Mouse (Mus musculus) MEL (cell line): ENCODE measurements around the gene St6gal1. TPM values are rescaled to one million over a fixed set of nuclear protein-coding genes. Genes with fewer than 3 reads are reported as not detected.

Source experiments
- DNase-seq: peaks from one replicate; pipeline ENCODE4 v3.0.0; 2011; ENCODE audit warnings: low read depth, low spot score
- H3K27ac ChIP-seq: 2 replicates; pipeline ENCODE4 v1.5.1; 2012; ENCODE audit warnings: low read depth, mild to moderate bottlenecking, control low read depth, low read length, moderate library complexity; ENCODE audit not compliant: control insufficient read depth
- H3K27me3 ChIP-seq, 2 experiments: fragments of 150-350 bp in 1 of 2; sonication (generic) in 1 of 2; 2 replicates each; pipeline ENCODE4 v1.6.1; 2012; ENCODE audit warnings: low read length in 2 of 2, mild to moderate bottlenecking in 2 of 2, improper control_type of control experiment in 1 of 2, moderate library complexity in 1 of 2; ENCODE audit not compliant: insufficient read depth in 2 of 2, control insufficient read depth in 1 of 2
- H3K36me3 ChIP-seq, 2 experiments: 2 replicates each; pipeline ENCODE4 v1.6.1; 2012 to 2014; ENCODE audit warnings: low read length in 2 of 2, improper control_type of control experiment in 1 of 2, inconsistent platforms in 1 of 2, mild to moderate bottlenecking in 1 of 2; ENCODE audit not compliant: insufficient read depth in 2 of 2, control insufficient read depth in 1 of 2
- H3K4me1 ChIP-seq, 2 experiments: fragments of 150-350 bp in 1 of 2; sonication (generic) in 1 of 2; 2 replicates each; pipeline ENCODE4 v1.6.1; 2012; ENCODE audit warnings: low read length in 2 of 2, improper control_type of control experiment in 1 of 2, mild to moderate bottlenecking in 1 of 2; ENCODE audit not compliant: insufficient read depth in 2 of 2, control insufficient read depth in 1 of 2
- H3K4me3 ChIP-seq, 2 experiments: fragments of 150-350 bp in 1 of 2; sonication (generic) in 1 of 2; 2 replicates each; pipeline ENCODE4 v1.5.1; 2012; ENCODE audit warnings: low read depth in 2 of 2, low read length in 2 of 2, mild to moderate bottlenecking in 2 of 2, moderate library complexity in 2 of 2, control low read depth in 1 of 2, improper control_type of control experiment in 1 of 2; ENCODE audit not compliant: control insufficient read depth in 1 of 2, insufficient read depth in 1 of 2
- H3K79me2 ChIP-seq: 2 replicates; pipeline ENCODE4 v1.6.1; 2012; ENCODE audit warnings: mild to moderate bottlenecking, low read length, moderate library complexity; ENCODE audit not compliant: control insufficient read depth, poor library complexity, insufficient read depth
- H3K9ac ChIP-seq: 2 replicates; pipeline ENCODE4 v1.6.1; 2012; ENCODE audit warnings: low read depth, mild to moderate bottlenecking, control low read depth, low read length, moderate library complexity; ENCODE audit not compliant: control insufficient read depth, poor library complexity, severe bottlenecking
- H3K9me3 ChIP-seq: fragments of 150-350 bp; sonication (generic); replicated peaks from 2 replicates; pipeline ENCODE4 v1.6.1; 2012; ENCODE audit warnings: mild to moderate bottlenecking, low read length, improper control_type of control experiment, moderate library complexity; ENCODE audit not compliant: insufficient read depth
- BHLHE40 ChIP-seq: IDR thresholded peaks from 2 replicates; pipeline ENCODE4 v1.6.1; 2012; ENCODE audit warnings: low read depth, mild to moderate bottlenecking, inconsistent platforms, low read length, improper control_type of control experiment, borderline replicate concordance
- E2F4 ChIP-seq: IDR thresholded peaks from 2 replicates; pipeline ENCODE4 v1.6.1; 2011; ENCODE audit warnings: low read depth, low read length, improper control_type of control experiment, borderline replicate concordance
- ELF1 ChIP-seq: IDR thresholded peaks from 2 replicates; pipeline ENCODE4 v1.6.1; 2014; ENCODE audit warnings: low read depth, mild to moderate bottlenecking, inconsistent platforms, low read length, improper control_type of control experiment, moderate library complexity
- ETS1 ChIP-seq: IDR thresholded peaks from 2 replicates; pipeline ENCODE4 v1.6.1; 2012; ENCODE audit warnings: low read depth, mild to moderate bottlenecking, inconsistent platforms, low read length, improper control_type of control experiment, moderate library complexity
- GATA1 ChIP-seq: IDR thresholded peaks from 2 replicates; pipeline ENCODE4 v1.6.1; 2011; ENCODE audit warnings: low read depth, low read length, improper control_type of control experiment
- JUND ChIP-seq: IDR thresholded peaks from 2 replicates; pipeline ENCODE4 v1.6.1; 2011; ENCODE audit warnings: low read depth, mild to moderate bottlenecking, improper control_type of control experiment, low read length
- KAT2A ChIP-seq: conservative IDR thresholded peaks from 2 replicates; pipeline ENCODE4 v1.6.1; 2012; ENCODE audit warnings: low read depth, low read length, improper control_type of control experiment, inconsistent platforms
- MAFK ChIP-seq: IDR thresholded peaks from 2 replicates; pipeline ENCODE4 v1.6.1; 2011; ENCODE audit warnings: low read depth, mild to moderate bottlenecking, low read length, improper control_type of control experiment, borderline replicate concordance
- MAX ChIP-seq: IDR thresholded peaks from 2 replicates; pipeline ENCODE4 v1.6.1; 2011; ENCODE audit warnings: low read length, improper control_type of control experiment
- MAZ ChIP-seq: IDR thresholded peaks from 2 replicates; pipeline ENCODE4 v1.6.1; 2012; ENCODE audit warnings: low read depth, mild to moderate bottlenecking, inconsistent platforms, low read length, improper control_type of control experiment
- MEF2A ChIP-seq: IDR thresholded peaks from 2 replicates; pipeline ENCODE4 v1.6.1; 2014; ENCODE audit warnings: low read depth, mild to moderate bottlenecking, inconsistent platforms, low read length, improper control_type of control experiment; ENCODE audit not compliant: poor library complexity, insufficient replicate concordance, severe bottlenecking; ENCODE audit errors: extremely low read depth
- MXI1 ChIP-seq: IDR thresholded peaks from 2 replicates; pipeline ENCODE4 v1.6.1; 2011; ENCODE audit warnings: mild to moderate bottlenecking, low read depth, low read length, improper control_type of control experiment
- MYC ChIP-seq: IDR thresholded peaks from 2 replicates; pipeline ENCODE4 v1.6.1; 2011; ENCODE audit warnings: low read depth, mild to moderate bottlenecking, low read length, improper control_type of control experiment, moderate library complexity
- NRF1 ChIP-seq: IDR thresholded peaks from 2 replicates; pipeline ENCODE4 v1.6.1; 2014; ENCODE audit warnings: low read depth, mild to moderate bottlenecking, inconsistent platforms, low read length, improper control_type of control experiment, moderate library complexity; ENCODE audit not compliant: poor library complexity, insufficient read depth, severe bottlenecking
- RAD21 ChIP-seq: IDR thresholded peaks from 2 replicates; pipeline ENCODE4 v1.6.1; 2011; ENCODE audit warnings: mild to moderate bottlenecking, low read depth, low read length, improper control_type of control experiment
- SIN3A ChIP-seq: IDR thresholded peaks from 2 replicates; pipeline ENCODE4 v1.6.1; 2012; ENCODE audit warnings: low read length, improper control_type of control experiment, inconsistent platforms
- TAL1 ChIP-seq: IDR thresholded peaks from 2 replicates; pipeline ENCODE4 v1.6.1; 2012; ENCODE audit warnings: mild to moderate bottlenecking, inconsistent platforms, low read length, moderate library complexity, mixed read lengths
- TBP ChIP-seq: IDR thresholded peaks from 2 replicates; pipeline ENCODE4 v1.8.0; 2011; ENCODE audit warnings: low read depth, low read length, improper control_type of control experiment
- USF2 ChIP-seq, 2 experiments: IDR thresholded peaks; 2 replicates each; pipeline ENCODE4 v1.6.1; 2011 to 2012; ENCODE audit warnings: improper control_type of control experiment in 2 of 2, low read length in 2 of 2, borderline replicate concordance in 1 of 2, inconsistent platforms in 1 of 2, low read depth in 1 of 2, mild to moderate bottlenecking in 1 of 2; ENCODE audit not compliant: insufficient read depth in 1 of 2
- ZC3H11A ChIP-seq: IDR thresholded peaks from 2 replicates; pipeline ENCODE4 v1.6.1; 2012; ENCODE audit warnings: low read depth, mild to moderate bottlenecking, inconsistent platforms, low read length, improper control_type of control experiment
- ZKSCAN1 ChIP-seq: IDR thresholded peaks from 2 replicates; pipeline ENCODE4 v1.6.1; 2012; ENCODE audit warnings: low read depth, mild to moderate bottlenecking, inconsistent platforms, low read length, improper control_type of control experiment, moderate library complexity
- ZMIZ1 ChIP-seq: IDR thresholded peaks from 2 replicates; pipeline ENCODE4 v1.6.1; 2012; ENCODE audit warnings: low read depth, mild to moderate bottlenecking, inconsistent platforms, low read length, improper control_type of control experiment, moderate library complexity
- ZNF384 ChIP-seq: IDR thresholded peaks from 2 replicates; pipeline ENCODE4 v1.6.1; 2012; ENCODE audit warnings: low read depth, mild to moderate bottlenecking, inconsistent platforms, low read length, improper control_type of control experiment
- polyA plus RNA-seq, 2 experiments: library from polyadenylated mRNA; stranded (reverse) in 1 of 2; unstranded in 1 of 2; fragments of >175 nt in 1 of 2; fragments of >200 nt in 1 of 2; gene quantifications; 2 replicates each; pipeline versions ENCODE4 v1.2.1 to v1.2.4; 2012; ENCODE audit warnings: low replicate concordance in 2 of 2, low read depth in 1 of 2; ENCODE audit not compliant: insufficient read length in 2 of 2, insufficient read depth in 1 of 2, missing spikeins in 1 of 2
- total RNA-seq: library from RNA; depleted of rRNA; stranded (reverse); fragments of 300-350 nt; gene quantifications from 2 replicates; pipeline ENCODE4 v1.2.3, GENCODE M21; 2012

Gene St6gal1
- total and polyA plus RNA-seq, 3 experiments: not detected

GRCm38 (mm10) chr16:23374068-23374467 is 149.5 kb downstream of the St6gal1 start:
- Histone ChIP-seq H3K4me3 (no peak overlapping the region), H3K27ac (no peak overlapping the region), H3K27me3 (no peaks in the 10 kb centered on the region), H3K9me3 (no peaks in the 10 kb centered on the region), H3K4me1 (no peaks in the 10 kb centered on the region)
- DNase-seq: no peak
- TF ChIP-seq TBP (no peak), TAL1 (no peak), GATA1 (no peak), MAFK (no peak), RAD21 (no peak), MAZ (no peak), E2F4 (no peak), ZC3H11A (no peak), MXI1 (no peak), USF2 (IDR thresholded peaks at IDR 0.05; ENCODE audit: borderline replicate concordance in 1 of 2, insufficient read depth in 1 of 2, low read depth in 1 of 2, low read length in 2 of 2) (no peak), BHLHE40 (no peak)
- TF ChIP-seq, all 39 proteins: peak for 0
- H3K9ac ChIP-seq: no peak overlapping the region
- no peaks in the 10 kb centered on the region for H3K36me3 ChIP-seq
- no peaks in the 10 kb centered on the region for H3K79me2 ChIP-seq

- H3K4me3 ChIP-seq: no peak overlapping the region
- no peaks in the 10 kb centered on the region for H3K4me1 ChIP-seq
- H3K9ac ChIP-seq: no peak overlapping the region
- no peak for TF ChIP-seq MEF2A
- no peak for TF ChIP-seq MAX
- no peak for TF ChIP-seq ZKSCAN1
- TF ChIP-seq BHLHE40: no peak
- no peak for TF ChIP-seq ETS1
- H3K36me3 ChIP-seq: no peaks in the 10 kb centered on the region
- no peaks in the 10 kb centered on the region for H3K27me3 ChIP-seq
- no peaks in the 10 kb centered on the region for H3K79me2 ChIP-seq
- DNase-seq: no peak
- no peak overlapping the region for H3K27ac ChIP-seq
- H3K9me3 ChIP-seq: no peaks in the 10 kb centered on the region
Observed at GRCm38 (mm10) chr16:23374938-23375337, 150.4 kb downstream of the St6gal1 start.

GRCm38 (mm10) chr16:23376189-23376588 is 151.6 kb downstream of the St6gal1 start:
- no peak overlapping the region for H3K4me3 ChIP-seq
- no peaks in the 10 kb centered on the region for H3K79me2 ChIP-seq
- no peak for TF ChIP-seq KAT2A
- no peak for TF ChIP-seq NRF1
- TF ChIP-seq JUND: no peak
- no peak for TF ChIP-seq SIN3A
- TF ChIP-seq ELF1: no peak
- TF ChIP-seq MYC: no peak
- no peak for TF ChIP-seq MAZ
- TF ChIP-seq MXI1: no peak
- no peak for TF ChIP-seq ZNF384
- TF ChIP-seq MEF2A: no peak
- no peak for TF ChIP-seq ZMIZ1
- no peak for TF ChIP-seq ETS1
- H3K27me3 ChIP-seq: no peaks in the 10 kb centered on the region
- no peaks in the 10 kb centered on the region for H3K9me3 ChIP-seq
- H3K4me1 ChIP-seq: no peaks in the 10 kb centered on the region
- DNase-seq: no peak
- H3K36me3 ChIP-seq: no peaks in the 10 kb centered on the region
- H3K9ac ChIP-seq: no peak overlapping the region
- no peak overlapping the region for H3K27ac ChIP-seq
